Mouse (Mus musculus) cerebellum, adult (tissue): ENCODE measurements around the gene Rabgap1l.

Experiments used
- ATAC-seq: cut with Nextera tagmentation; 2 replicates; pipeline ENCODE4 v1.9.2; 2017; ENCODE audit warnings: mild to moderate bottlenecking, moderate library complexity, mixed read lengths; ENCODE audit not compliant: insufficient number of reproducible peaks, low FRiP score, low TSS enrichment

The Rabgap1l gene

DNA sequence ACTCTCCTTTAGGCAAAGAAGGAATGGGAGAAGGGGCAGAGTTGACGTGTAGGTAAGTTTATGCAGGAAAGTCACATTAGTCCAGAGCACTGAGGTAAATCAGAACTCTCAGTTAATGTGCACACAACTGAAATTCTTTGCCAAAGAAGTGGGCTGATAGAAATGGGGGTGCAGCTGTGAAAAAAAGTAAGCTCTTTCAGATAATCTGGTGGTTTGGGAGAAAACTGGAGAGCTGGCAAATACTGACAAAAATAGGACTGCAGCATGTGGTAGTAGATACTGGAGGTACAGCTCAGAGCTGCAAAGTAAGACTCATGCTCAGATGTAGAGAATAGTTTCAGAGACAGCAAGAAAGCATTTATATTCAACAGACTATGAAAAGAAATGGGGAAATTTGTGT lies 462.2 kb downstream of the Rabgap1l start:
- ATAC-seq, result no peak

DNA sequence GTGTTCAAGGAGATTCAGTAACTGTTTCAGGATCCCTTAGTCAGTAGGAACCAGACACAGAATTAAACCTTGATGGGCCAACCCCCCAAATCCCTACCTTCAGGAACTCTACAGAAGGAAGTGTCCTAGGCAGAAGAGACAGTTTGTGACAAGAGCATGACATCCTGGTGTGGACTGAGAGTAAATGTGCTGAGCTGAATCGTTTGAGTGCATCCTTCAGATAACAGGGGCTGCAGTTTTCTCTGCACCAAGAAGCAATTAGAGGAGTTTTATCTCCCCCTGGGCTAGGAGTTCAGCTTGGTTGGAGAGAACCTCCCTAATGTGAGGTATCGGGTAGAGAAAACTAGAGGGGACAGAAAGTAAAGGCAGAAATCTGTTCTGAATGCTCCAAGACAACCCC lies 462.8 kb downstream of the Rabgap1l start:
- ATAC-seq, result no peak

DNA sequence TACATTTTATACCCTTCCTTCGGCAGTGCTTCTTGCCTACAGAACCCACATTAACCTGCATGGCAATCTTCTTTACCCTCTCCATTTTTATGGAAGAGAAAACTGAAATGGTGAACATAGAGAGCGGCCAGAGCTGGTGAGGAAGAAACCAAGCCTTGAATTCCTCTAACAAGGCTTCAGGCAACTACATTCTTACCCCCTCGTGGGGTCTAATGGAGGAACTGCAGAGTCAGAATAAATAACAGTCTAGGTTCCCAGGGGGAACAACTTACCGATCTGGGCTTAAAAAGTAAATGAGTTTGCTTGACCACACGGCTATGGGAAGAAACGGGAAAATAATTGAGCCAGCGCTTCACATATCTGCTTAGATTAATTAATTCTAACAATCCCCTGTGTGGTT lies 463.2 kb downstream of the Rabgap1l start:
- no peak for ATAC-seq

DNA sequence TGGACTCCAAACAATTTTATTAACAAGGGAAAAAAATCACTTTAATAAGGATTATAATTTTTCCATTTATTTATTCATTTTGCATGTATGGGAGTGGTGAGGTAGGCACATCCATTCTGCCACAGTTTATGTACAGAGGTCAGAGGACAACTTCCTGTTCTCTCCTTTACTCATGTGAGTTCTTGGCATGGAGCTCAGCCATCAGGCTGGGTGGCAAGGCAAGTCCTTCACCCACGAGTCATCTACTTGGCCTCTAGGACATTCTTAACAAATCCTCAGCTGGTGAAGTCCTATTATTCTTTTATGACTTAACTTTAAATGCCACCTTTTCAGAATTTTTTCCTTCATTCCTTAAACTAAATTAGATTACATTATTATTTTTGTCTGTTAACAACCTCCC lies 465.5 kb downstream of the Rabgap1l start:
- ATAC-seq, result no peak

DNA sequence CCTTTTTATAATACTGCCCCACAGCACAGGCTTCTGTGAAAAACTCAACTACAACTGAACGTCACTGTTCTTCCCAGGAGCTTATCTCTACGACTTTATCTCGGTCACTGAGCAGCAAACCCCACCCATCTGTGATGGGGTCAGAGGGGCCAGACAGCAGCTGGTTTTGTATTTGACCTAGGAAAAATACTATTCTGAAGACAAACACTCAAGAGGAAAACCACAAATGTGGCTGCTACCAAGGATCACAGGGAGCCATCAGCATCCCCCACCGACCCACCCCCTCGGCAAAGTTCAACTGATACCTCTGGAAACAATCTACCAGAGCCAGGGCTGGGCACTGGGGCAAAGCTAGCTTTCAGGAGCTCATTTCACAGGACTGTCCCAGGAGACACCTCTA lies 467.5 kb downstream of the Rabgap1l start:
- no peak for ATAC-seq

DNA sequence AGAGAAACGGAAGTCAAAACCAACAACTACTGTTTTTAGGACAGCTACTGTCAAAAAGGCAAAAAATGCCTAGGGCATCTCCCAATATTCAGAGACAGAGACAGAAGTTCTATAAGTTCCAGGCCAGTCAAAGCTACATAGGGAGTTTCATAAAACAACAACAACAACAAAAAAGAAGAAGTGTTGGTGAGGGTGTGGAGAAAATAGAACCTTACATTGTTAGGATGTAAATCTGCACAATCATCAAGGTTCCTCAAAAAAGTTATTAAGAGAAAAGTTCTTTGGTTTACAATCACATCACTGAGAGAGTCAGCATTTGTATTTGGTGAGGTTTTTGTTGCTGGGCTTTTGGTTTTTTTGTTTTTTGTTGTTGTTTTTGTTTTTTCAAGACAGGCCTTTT lies 472.3 kb downstream of the Rabgap1l start:
- no peak for ATAC-seq

DNA sequence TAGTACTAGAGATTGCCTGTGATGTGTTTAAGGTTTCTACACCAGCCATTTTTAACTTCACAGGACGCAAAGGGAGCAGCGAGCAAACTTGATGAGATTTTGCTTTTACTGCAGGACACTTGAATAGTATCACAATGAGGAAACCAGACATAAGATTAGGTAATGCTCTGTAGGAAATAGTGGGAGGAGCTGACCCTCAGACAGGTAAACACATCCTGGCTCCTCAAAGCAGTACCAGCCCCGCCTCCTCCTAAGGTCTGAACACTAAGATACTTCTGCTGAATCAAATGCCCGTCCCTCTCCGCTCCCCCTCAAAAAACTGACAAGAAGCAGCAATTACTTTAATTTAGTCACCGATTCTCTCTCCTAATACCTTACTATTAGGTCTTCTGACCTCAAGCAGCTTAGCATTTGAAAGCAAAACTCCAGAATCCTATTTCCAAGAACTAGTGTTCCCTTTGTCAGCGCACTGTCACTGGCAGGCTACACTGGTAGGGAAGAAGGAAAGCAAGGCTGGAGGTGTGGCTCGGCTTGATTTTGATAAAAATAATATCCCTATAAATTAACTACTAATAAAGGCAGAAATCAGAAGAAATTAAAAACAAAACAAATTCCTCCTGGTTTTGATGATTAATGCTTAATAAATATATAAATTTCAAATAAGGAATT lies 474.8 kb downstream of the Rabgap1l start:
- ATAC-seq, result no peak

DNA sequence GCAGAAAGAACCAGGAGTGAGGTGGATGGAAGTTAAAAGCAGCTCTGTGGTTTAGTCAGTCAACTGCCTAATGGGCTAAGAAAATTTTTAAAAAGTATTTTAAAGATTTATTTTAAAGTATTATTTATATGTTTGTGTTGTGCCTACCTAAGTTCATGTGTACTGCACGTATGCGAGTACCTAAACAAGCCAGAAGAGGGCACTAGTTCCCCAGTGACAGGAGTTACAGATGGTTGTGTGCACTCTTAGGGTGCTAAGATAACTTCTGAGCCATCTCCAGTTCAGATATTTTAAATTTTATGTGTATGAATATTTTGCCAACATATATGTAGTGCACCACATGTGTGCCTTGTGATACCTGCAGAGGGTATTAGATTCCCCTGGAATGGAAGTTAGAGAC lies 476.8 kb downstream of the Rabgap1l start:
- no peak for ATAC-seq

DNA sequence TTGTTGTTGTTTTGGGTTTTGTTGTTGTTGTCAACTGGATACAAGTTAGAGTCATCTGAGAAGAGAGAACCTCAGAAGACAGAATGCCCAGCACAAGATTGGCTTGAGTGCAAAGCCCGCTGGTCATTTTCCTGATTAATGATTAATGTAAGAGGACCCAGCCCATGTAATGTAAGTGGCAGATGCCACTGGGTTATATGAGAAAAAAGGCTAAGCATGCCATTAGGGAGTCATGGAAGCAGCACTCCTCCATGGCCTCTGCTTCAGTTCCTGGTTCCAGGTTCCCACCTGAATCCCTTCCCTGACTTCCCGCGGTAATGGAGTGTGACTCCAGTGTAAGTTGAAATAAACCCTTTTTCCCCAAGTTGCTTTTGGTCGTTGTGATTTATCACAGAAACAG lies 480.4 kb downstream of the Rabgap1l start:
- ATAC-seq, result no peak

DNA sequence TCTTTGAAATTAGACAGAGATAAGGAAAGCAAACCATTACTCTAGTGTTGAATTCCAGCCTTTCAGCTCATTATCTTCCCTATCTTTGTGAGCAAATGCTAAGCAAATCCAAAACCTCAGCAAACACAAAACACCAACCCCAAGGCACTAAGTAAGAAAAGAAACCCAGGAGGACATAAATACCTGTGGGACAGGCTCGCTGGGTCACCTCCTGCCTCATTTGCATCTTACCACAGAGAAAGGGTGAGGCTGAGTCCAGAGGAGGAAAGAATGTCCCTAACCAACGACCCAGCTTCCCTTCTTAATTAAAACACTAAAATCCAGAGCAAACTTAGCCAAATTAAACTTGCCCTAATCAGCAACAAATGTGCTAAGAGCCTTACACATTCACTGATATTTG lies 481.1 kb downstream of the Rabgap1l start:
- ATAC-seq, result no peak

DNA sequence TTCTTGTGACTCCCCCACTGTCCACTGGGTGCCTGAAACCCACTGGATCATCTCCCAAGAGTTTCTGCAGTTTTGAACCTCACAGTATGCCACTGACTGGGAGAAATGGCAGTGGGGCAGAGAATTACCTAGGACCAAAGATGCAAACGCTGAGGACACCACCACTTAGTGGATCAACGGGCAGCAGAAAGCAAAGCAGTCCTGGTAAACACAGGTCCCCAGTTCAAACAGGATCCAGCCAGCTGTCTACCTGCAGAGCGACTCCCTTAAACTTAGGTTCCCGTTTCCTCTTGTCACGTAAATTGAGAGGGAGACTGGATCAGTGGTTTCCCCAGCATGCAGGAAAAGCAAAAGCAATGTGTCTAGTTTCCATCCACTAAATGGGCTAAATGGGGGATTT lies 483.1 kb downstream of the Rabgap1l start:
- ATAC-seq, result no peak

DNA sequence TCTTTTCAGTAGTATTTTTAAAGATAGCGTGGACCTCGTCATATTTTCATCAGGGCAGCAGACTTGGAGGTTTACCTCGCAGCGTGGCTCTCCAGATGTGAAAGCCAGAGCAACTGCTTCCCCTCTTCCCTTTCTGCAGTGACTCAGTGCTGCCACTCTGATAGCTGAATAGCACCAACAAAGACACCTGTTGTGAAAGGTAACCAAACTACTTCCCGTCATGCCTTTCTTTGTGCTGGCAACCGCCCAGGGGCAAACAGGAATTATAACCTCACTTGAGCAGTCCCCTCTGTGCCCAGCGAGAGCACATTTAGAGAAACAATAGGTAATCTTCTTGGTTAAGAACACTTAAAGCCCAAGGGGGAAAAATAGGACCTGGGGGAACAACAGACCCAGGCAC lies 484.0 kb downstream of the Rabgap1l start:
- no peak for ATAC-seq

DNA sequence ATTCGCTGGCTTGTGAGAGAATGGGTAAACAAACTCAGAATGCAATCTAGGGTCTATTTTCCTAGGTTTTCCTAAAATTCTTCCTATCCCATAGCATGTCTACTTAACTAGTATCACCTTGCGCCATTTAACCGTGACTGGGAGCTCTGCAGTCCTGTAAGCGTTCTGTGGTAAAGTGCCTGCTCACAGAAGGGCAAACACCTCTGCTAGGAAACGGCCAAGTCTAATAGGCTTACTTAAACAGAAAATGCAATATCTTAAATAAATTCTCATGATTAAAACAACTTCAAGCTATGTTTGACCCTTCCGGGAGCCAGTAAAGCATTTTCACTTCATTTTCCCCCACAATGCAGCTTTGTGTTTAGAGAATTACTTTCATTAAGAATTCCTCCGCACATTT lies 484.5 kb downstream of the Rabgap1l start:
- ATAC-seq, result no peak

DNA sequence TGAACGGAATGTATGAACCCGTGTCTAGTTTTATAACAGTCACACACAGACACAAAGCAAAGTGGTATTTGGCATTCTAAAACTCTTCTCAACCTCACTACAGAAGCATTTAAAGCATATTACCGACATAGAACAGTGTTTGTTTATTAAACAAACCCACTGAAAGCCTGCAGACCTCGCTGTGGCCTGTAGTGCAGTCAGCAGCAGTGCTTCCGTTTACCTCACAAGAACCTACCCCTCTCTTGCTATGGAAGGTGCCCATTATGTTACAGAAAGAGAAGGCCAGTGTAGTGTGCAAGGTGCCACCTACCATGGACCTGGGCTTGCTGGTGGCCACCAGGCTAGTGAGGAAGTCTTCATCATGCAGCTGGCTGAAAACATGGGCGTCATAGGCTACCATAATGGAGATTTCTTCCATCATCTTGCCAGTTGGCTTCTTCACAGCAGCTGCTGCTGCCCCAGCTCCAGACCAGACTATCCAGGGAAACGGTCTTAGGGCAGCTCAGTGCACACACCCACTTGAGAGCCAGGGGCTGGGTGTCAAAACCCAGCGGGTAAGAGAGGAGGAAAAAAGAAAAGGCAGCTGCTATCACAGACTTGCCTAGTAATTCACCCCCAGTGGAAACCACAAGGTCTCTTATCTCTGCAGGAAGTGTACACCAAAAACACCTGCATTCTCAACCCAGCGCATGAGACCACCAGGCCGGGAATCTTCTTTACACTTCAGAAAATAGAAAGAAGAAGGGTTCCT lies 486.0 kb downstream of the Rabgap1l start:
- ATAC-seq, result no peak

DNA sequence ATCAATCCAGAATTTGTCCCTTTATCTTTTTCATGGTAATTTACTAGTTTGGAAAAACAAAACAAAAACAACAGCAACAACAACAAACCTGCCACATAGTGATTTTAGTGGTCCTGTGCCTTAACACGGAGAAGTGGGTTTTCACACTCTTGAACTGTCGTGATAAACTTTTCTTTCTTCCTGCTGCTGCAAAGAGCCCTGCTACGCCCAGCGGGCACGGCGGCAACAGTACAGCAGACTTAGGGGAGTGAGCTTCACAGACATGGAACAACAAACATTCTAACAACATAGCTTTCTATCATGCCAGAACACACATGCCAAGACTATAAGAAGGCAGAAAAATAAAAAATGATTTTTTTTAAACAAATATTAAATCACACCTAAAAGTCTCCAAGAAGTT lies 486.7 kb downstream of the Rabgap1l start:
- ATAC-seq, result no peak

DNA sequence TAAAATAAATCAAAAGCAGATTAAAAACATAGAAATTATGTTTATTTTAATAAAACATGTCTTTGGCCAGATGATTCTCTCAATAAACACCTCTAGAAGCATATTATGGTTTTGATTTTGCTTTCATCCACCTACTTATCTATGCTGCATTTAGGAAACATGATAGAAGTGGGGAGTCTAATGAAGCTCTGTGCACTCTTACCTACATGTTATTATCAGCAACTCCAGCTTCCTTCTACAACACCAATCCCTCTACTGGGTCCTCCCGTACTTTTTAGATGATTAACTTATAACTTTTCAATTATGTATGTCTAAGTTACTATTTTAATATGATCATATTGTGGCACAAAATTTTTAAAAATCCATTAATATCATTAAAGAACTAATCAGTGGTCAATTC lies 487.2 kb downstream of the Rabgap1l start:
- ATAC-seq, result no peak

DNA sequence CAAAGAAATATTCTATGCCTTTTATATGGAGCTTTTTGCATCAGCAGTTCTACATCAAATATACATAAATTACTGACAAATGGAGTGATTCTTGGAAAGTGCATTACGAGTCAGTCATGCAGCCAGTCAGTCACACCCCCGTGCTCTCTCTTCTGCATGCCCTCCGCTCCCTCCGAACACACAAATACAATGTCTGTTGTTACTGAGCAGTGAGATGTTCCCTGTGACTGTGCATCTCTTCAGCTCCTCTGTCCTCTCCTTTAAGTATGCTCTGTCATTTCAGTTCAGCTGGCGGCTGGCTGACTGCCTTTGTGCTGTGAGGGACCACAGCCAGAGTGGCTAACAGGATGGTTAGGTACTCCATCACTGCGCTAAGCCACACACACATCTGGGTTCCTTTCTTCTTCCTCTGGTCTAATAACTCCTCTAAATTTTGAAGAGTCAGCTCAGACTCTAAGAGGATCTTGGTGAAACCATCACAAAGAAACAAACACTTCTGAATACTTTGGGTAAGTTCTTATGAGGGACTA lies 488.0 kb downstream of the Rabgap1l start:
- no peak for ATAC-seq

DNA sequence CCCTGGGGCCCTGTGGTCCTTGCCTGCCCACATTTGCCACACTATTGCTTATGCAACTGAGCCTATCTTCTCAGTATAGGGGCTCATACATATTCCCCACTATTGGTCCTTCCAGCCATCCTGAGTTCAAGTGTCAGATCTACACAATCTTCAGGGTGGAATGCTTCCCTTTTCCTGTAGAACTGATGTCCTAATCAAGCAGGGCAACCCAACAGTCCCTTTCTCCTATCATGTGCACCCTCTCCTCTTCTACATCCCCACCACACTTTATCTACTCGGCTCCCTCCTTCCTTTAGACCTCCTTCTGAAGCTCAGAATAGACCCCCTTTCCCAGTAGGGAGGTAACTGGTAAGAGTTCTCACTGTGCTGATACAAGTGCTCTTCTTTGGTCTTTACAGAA lies 490.7 kb downstream of the Rabgap1l start:
- ATAC-seq, result no peak

DNA sequence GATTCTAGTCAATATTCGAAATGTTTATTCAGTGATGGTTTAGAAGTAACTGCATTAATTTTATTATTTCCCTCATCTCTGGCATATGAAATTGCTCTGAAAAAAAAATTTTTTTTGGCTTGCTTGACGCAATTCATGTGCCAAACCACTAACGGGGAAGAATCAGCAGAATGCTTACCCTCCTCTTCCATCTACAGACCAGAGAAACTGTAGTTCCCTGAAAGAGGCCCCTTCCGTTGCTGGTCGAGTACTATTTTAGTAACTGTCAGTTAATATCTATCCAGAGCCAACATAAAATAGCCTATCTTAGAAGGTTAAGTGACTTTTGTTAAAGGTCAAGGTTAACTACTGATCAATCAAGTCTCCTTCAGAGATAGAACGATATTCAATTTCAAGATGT lies 491.9 kb downstream of the Rabgap1l start:
- ATAC-seq, result peak; percentile 34; the same call in 1 of the 2 replicates

DNA sequence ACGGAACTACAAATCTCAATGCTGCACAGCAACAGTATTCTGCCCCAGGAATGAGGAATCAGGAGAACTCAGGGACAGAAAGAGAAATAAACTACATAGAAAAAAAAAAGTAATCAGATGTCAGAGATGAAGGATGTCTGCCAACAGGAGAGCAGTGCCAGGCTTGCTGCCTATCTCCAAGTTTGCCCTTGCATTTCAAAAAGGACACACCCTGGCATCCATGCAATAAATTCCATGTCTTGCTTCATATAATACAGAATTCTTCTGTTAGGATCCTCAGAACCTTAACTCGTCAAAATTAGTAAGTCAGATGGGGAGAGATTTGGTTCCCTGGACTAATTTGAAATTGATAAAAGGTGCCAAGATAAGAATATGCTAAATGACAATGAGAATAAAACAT lies 492.3 kb downstream of the Rabgap1l start:
- ATAC-seq, result no peak

DNA sequence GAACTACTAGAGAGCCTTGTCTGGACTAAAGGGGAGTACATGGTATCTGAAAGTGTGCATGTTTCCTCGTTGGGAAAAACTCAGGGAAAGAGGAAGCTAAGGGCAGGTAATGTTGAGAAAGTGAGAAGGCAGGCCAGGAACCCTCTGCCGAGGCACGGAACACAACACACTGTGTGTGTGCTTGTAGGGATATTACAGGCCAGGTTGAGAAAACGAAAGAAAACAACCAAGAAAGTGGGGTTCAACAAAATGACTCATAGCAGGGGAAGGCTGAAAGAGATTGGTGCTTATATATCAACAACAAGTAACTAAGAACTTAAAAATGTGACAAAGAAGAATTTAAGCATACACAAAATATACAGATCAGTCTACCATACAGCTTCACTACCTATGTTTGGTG lies 493.0 kb downstream of the Rabgap1l start:
- ATAC-seq, result no peak

DNA sequence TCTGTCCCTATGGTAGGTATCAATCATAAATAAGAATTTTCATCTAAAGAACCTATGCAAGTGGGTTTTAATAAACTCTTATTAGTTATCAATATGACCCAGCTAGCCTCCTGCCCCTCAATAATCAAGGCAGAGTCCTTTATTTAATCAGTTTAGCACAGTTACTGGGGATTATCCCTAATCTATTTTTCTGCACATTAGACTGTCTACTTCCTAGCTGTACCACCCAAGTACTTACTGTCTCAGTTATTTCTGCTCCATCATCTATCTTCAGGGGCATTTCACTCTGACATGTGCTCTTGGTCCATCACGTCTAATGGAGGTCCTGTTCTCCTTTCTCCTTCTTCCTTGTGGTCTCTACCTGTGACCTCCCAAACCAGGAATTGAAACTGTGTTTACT lies 494.1 kb downstream of the Rabgap1l start:
- no peak for ATAC-seq
